Mouse (Mus musculus): ENCODE measurements around the gene Tekt4. TPM values are rescaled to one million over a fixed set of nuclear protein-coding genes. Genes with fewer than 3 reads are reported as not detected.

Tekt4 gene
- polyA plus RNA-seq, 1 experiment from 2014 or later = 3.0 TPM

- WGBS = under 1% methylated on average over 86 of the region's 103 CpGs
- Histone ChIP-seq H3K36me3 (no peaks in the 10 kb centered on the region), H3K27me3 (peaks cover 38% of the 10 kb centered on the region; the same call in 1 of the 2 replicates), H3K4me1 (peaks cover 50% of the 10 kb centered on the region), H3K4me2 (peak within 1 kb of the TSS; percentile 99), H3K9me3 (no peaks in the 10 kb centered on the region), H3K9ac (peak within 1 kb of the TSS; percentile 55), H3K27ac (peak within 1 kb of the TSS; percentile 29; the same call in 1 of the 2 replicates), H3K4me3 (peak within 1 kb of the TSS; percentile 65)
- peak; percentile 89 for ATAC-seq (ENCODE audit: borderline replicate concordance, extremely low read depth, low FRiP score, low TSS enrichment)
These were observed 20.5 kb upstream of the Tekt4 start, which contains the start of gene Cacna1h for GRCm38 (mm10) chr17:25433617-25434606. TSS of gene Cacna1h (minus strand) at chr17:25433783.

GRCm38 (mm10) chr17:25441417-25441816 lies 13.0 kb upstream of the Tekt4 start:
- Histone ChIP-seq H3K9me3 (no peaks in the 10 kb centered on the region), H3K36me3 (no peaks in the 10 kb centered on the region), H3K4me2 (no peak overlapping the region), H3K27me3 (no peaks in the 10 kb centered on the region), H3K9ac (no peak overlapping the region), H3K27ac (no peak overlapping the region), H3K4me3 (no peak overlapping the region), H3K4me1 (no peaks in the 10 kb centered on the region)
- no peak for ATAC-seq (ENCODE audit: borderline replicate concordance, extremely low read depth, low FRiP score, low TSS enrichment)
- 59% methylated on average over 6 of the region's 6 CpGs for WGBS

- no peak for ATAC-seq (ENCODE audit: borderline replicate concordance, extremely low read depth, low FRiP score, low TSS enrichment)
- 38% methylated on average over 3 of the region's 3 CpGs for WGBS
- H3K36me3 ChIP-seq = no peaks in the 10 kb centered on the region
These were observed 11.5 kb upstream of the Tekt4 start for GRCm38 (mm10) chr17:25442889-25443288.

GRCm38 (mm10) chr17:25445074-25445473 lies 9.3 kb upstream of the Tekt4 start:
- H3K4me2 ChIP-seq = no peak overlapping the region
- no peak overlapping the region for H3K9ac ChIP-seq
- no peaks in the 10 kb centered on the region; the same call in 1 of the 2 replicates for H3K4me1 ChIP-seq
- no peaks in the 10 kb centered on the region for H3K9me3 ChIP-seq
- no peak overlapping the region for H3K27ac ChIP-seq
- H3K36me3 ChIP-seq = no peaks in the 10 kb centered on the region
- H3K27me3 ChIP-seq = no peaks in the 10 kb centered on the region
- WGBS = 38% methylated on average over 4 of the region's 4 CpGs
- no peak overlapping the region for H3K4me3 ChIP-seq
- ATAC-seq (ENCODE audit: borderline replicate concordance, extremely low read depth, low FRiP score, low TSS enrichment) = no peak

More at GRCm38 (mm10) chr17:25442889-25443288, 11.5 kb upstream of the Tekt4 start:
- no peak overlapping the region for H3K27ac ChIP-seq
- H3K9me3 ChIP-seq = no peaks in the 10 kb centered on the region
- no peaks in the 10 kb centered on the region for H3K27me3 ChIP-seq
- H3K4me2 ChIP-seq = no peak overlapping the region
- no peak overlapping the region for H3K9ac ChIP-seq
- H3K4me1 ChIP-seq = no peaks in the 10 kb centered on the region
- no peak overlapping the region for H3K4me3 ChIP-seq

- 83% methylated on average over 3 of the region's 3 CpGs for WGBS
- no peaks in the 10 kb centered on the region for H3K27me3 ChIP-seq
- ATAC-seq (ENCODE audit: borderline replicate concordance, extremely low read depth, low FRiP score, low TSS enrichment) = no peak
- H3K36me3 ChIP-seq = no peaks in the 10 kb centered on the region
- H3K9ac ChIP-seq = no peak overlapping the region
- no peak overlapping the region for H3K4me3 ChIP-seq
- no peaks in the 10 kb centered on the region for H3K9me3 ChIP-seq
- H3K4me2 ChIP-seq = no peak overlapping the region
- H3K27ac ChIP-seq = no peak overlapping the region
- no peaks in the 10 kb centered on the region; the same call in 1 of the 2 replicates for H3K4me1 ChIP-seq
These were observed 8.6 kb upstream of the Tekt4 start for GRCm38 (mm10) chr17:25445841-25446240.

- H3K4me3 ChIP-seq = no peak overlapping the region
These were observed 6.5 kb upstream of the Tekt4 start for GRCm38 (mm10) chr17:25447865-25448264.

GRCm38 (mm10) chr17:25450329-25450728 lies 4.1 kb upstream of the Tekt4 start:
- ATAC-seq (ENCODE audit: borderline replicate concordance, extremely low read depth, low FRiP score, low TSS enrichment) = no peak
- Histone ChIP-seq H3K36me3 (no peaks in the 10 kb centered on the region), H3K9ac (no peak overlapping the region), H3K4me1 (no peaks in the 10 kb centered on the region; the same call in 1 of the 2 replicates), H3K4me2 (no peak overlapping the region), H3K27ac (no peak overlapping the region), H3K4me3 (no peak overlapping the region), H3K9me3 (no peaks in the 10 kb centered on the region), H3K27me3 (no peaks in the 10 kb centered on the region)
- 51% methylated on average over 4 of the region's 4 CpGs for WGBS

More at GRCm38 (mm10) chr17:25447865-25448264, 6.5 kb upstream of the Tekt4 start:
- H3K27ac ChIP-seq = no peak overlapping the region
- no peaks in the 10 kb centered on the region for H3K27me3 ChIP-seq
- no peaks in the 10 kb centered on the region for H3K9me3 ChIP-seq
- H3K36me3 ChIP-seq = no peaks in the 10 kb centered on the region
- no peak for ATAC-seq (ENCODE audit: borderline replicate concordance, extremely low read depth, low FRiP score, low TSS enrichment)
- 51% methylated on average over 12 of the region's 12 CpGs for WGBS
- no peaks in the 10 kb centered on the region; the same call in 1 of the 2 replicates for H3K4me1 ChIP-seq
- H3K9ac ChIP-seq = no peak overlapping the region
- H3K4me2 ChIP-seq = no peak overlapping the region

- no peaks in the 10 kb centered on the region for H3K9me3 ChIP-seq
- H3K36me3 ChIP-seq = no peaks in the 10 kb centered on the region
- no peak overlapping the region for H3K4me2 ChIP-seq
- H3K27ac ChIP-seq = no peak overlapping the region
- ATAC-seq (ENCODE audit: borderline replicate concordance, extremely low read depth, low FRiP score, low TSS enrichment) = no peak
- 59% methylated on average over 5 of the region's 5 CpGs for WGBS
- H3K4me1 ChIP-seq = no peaks in the 10 kb centered on the region; the same call in 1 of the 2 replicates
- no peaks in the 10 kb centered on the region for H3K27me3 ChIP-seq
- H3K9ac ChIP-seq = no peak overlapping the region
- no peak overlapping the region for H3K4me3 ChIP-seq
These were observed 2.0 kb upstream of the Tekt4 start for GRCm38 (mm10) chr17:25452246-25452965.

- Histone ChIP-seq H3K27ac (no peak overlapping the region), H3K4me2 (no peak overlapping the region), H3K27me3 (no peaks in the 10 kb centered on the region), H3K9me3 (no peaks in the 10 kb centered on the region), H3K4me3 (no peak overlapping the region), H3K4me1 (no peaks in the 10 kb centered on the region), H3K9ac (no peak overlapping the region), H3K36me3 (no peaks in the 10 kb centered on the region)
- ATAC-seq (ENCODE audit: borderline replicate concordance, extremely low read depth, low FRiP score, low TSS enrichment) = no peak
- WGBS = 39% methylated on average over 8 of the region's 8 CpGs
These were observed 2.1 kb downstream of the Tekt4 start for GRCm38 (mm10) chr17:25456540-25456939.

- Histone ChIP-seq H3K27ac (no peak overlapping the region), H3K27me3 (no peaks in the 10 kb centered on the region), H3K4me3 (no peak overlapping the region), H3K4me1 (peaks cover 7% of the 10 kb centered on the region; the same call in 1 of the 2 replicates), H3K36me3 (no peaks in the 10 kb centered on the region), H3K9ac (no peak overlapping the region), H3K4me2 (no peak overlapping the region), H3K9me3 (no peaks in the 10 kb centered on the region)
- WGBS = 14% methylated on average over 9 of the region's 9 CpGs
- ATAC-seq (ENCODE audit: borderline replicate concordance, extremely low read depth, low FRiP score, low TSS enrichment) = peak; percentile 59; the same call in 1 of the 2 replicates
These were observed 7.9 kb downstream of the Tekt4 start for GRCm38 (mm10) chr17:25462236-25462875.

GRCm38 (mm10) chr17:25463326-25463945 lies 9.0 kb downstream of the Tekt4 start:
- no peak overlapping the region for H3K9ac ChIP-seq
- H3K36me3 ChIP-seq = no peaks in the 10 kb centered on the region
- no peaks in the 10 kb centered on the region for H3K27me3 ChIP-seq
- no peak for ATAC-seq (ENCODE audit: borderline replicate concordance, extremely low read depth, low FRiP score, low TSS enrichment)
- WGBS = 20% methylated on average over 4 of the region's 4 CpGs
- H3K4me1 ChIP-seq = peaks cover 7% of the 10 kb centered on the region; the same call in 1 of the 2 replicates
- no peak overlapping the region for H3K4me3 ChIP-seq
- no peaks in the 10 kb centered on the region for H3K9me3 ChIP-seq
- no peak overlapping the region for H3K4me2 ChIP-seq
- H3K27ac ChIP-seq = no peak overlapping the region
